Mouse (Mus musculus): ENCODE results near the gene Asl.
A peak's percentile ranks its signal among the peaks of the same experiment; 100 is the strongest.

- TF ChIP-seq POLR2A (IDR thresholded peaks at IDR 0.05; ENCODE audit: low read depth, low read length) = no peak
- peak; percentile 54 for TF ChIP-seq CTCF (conservative IDR thresholded peaks at IDR 0.05; ENCODE audit: insufficient read depth, insufficient read length, low read depth, low read length)
Observed at GRCm38 (mm10) chr5:130010961-130011360, 18.1 kb downstream of the Asl start.
